Mouse (Mus musculus): ENCODE measurements around the gene Zbtb7a.
"Not testable (repeated sequence)": the region's sequence is repeated elsewhere in the genome, so short reads cannot be mapped to it uniquely, and the experiment has no call there.

Gene Zbtb7a

GRCm38 (mm10) chr10:81168521-81169244 is 33.7 kb downstream of the Zbtb7a start:
- no peak for DNase-seq (ENCODE audit: low read depth)

DNA sequence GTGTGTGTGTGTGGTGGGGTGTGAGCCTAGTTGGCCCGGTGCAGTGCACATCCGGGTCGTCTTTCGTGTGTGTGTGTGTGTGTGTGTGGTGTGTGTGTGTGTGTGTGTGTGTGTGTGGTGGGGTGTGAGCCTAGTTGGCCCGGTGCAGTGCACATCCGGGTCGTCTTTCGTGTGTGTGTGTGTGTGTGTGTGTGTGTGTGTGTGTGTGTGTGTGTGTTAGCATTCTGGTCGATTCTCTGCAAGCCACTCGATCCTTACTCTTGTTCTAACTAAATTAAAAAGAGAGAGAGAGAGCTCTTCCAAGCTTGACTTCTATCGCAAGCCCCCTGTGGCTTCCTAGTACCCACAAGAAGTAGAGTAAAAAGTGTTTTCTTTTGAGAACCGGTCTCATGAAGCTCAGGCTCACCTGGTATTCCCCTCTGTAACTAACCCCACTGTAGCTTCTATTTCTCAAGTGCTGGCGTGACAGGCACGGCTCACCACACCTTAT is 34.4 kb downstream of the Zbtb7a start:
- not testable (repeated sequence) for DNase-seq (ENCODE audit: low read depth)

DNA sequence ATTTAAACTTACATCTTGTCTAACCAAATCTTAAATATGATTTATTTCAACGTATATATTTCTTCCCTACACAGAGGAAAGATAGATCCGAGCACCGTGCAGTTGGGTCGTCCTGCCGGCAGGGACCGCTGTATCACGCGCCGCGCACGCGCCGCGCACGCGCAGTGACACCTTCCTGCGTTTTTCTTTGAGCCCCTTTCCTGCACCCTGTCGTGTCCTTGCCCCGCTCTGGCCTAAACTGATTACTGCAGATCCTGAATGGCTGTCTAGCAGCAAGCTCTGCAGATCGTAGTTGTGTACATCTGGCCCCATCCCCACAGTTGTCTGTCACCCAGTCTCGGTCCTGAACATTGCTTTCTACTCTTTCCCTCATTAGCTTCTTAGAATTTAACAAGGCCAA is 38.1 kb downstream of the Zbtb7a start:
- no peak for DNase-seq (ENCODE audit: low read depth)

GRCm38 (mm10) chr10:81174617-81175344 is 39.8 kb downstream of the Zbtb7a start:
- DNase-seq (ENCODE audit: low read depth), result peak; percentile 81

DNA sequence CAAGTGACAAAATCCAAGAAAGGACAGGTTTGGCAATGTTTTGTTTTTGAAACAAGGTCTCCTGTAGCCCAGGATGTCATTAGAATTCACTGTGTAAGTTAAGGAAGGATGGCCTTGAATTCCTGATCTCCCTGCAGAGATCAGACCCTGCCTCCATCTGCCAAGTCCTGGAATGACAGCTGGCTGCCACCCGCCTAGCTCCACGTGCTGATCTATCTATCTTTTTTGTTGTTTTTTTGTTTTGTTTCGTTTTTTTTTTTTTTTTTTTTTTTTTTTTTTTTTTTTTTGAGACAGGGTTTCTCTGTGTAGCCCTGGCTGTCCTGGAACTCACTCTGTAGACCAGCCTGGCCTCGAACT is 40.3 kb downstream of the Zbtb7a start:
- DNase-seq (ENCODE audit: low read depth), result not testable (repeated sequence)

DNA sequence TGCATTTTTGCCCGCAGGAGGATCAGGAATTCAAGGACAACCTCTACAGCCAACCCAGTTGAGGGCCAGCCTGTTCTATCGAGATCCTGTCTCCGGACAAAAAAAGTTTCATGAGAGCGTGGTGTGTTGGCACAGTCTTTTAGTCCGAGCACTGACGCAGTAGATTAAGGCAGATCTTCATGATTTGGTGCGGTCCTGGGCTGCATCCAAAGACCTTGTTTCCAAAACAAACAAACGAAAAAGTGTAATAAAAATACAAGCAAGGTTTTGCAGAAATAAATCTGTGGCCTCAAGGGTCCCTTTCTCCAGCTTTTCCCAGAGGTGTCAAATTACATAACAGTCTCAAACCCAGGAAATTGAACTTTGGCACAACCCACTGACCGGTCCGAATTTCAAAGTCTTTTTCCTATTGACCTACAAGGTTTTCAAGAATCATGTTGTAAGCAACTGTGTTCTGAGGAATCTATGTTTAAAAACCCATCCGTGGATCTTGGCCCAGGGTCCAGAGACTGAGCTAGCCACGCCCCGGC is 41.0 kb downstream of the Zbtb7a start:
- DNase-seq (ENCODE audit: low read depth), result peak; percentile 92

GRCm38 (mm10) chr10:81176466-81177271 is 41.6 kb downstream of the Zbtb7a start, which contains the start of gene Eef2:
Gene Eef2, plus strand, starts transcription at chr10:81176631.
- DNase-seq (ENCODE audit: low read depth), result no peak

GRCm38 (mm10) chr10:81177491-81177925 is 42.5 kb downstream of the Zbtb7a start:
- no peak for DNase-seq (ENCODE audit: low read depth)

- no peak for DNase-seq (ENCODE audit: low read depth)
Observed at GRCm38 (mm10) chr10:81177958-81178712, 43.1 kb downstream of the Zbtb7a start.

DNA sequence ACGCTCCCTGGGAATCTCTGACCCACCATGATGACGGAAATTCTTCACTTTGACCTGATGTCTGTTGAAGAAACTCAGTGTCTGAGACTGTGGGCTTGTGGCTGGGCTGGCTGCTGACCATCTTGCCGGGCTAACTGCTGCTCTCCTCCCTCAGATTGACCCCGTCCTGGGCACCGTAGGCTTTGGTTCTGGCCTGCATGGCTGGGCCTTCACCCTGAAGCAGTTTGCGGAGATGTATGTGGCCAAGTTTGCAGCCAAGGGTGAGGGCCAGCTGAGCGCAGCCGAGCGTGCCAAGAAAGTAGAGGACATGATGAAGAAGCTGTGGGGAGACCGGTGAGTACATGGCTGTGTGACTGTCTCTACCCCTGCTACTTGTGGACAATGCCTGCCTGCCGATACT is 43.9 kb downstream of the Zbtb7a start:
- no peak for DNase-seq (ENCODE audit: low read depth)

- DNase-seq (ENCODE audit: low read depth), result no peak
Observed at GRCm38 (mm10) chr10:81179451-81180342, 44.7 kb downstream of the Zbtb7a start.

GRCm38 (mm10) chr10:81180946-81181345 is 45.9 kb downstream of the Zbtb7a start:
- DNase-seq (ENCODE audit: low read depth), result no peak

DNA sequence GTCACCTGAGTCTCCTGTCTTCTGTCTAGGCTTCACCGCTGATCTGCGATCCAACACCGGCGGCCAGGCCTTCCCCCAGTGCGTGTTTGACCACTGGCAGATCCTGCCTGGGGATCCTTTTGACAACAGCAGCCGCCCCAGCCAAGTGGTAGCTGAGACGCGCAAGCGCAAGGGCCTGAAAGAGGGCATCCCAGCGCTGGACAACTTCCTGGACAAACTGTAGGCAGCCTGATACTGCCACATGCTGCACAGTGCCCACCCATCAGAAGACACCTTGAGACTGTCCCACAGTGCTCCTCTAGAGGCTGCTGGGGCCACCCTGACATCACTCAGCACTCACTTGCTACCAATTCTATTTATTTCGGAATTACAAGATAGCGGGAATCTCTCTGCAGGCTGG is 46.8 kb downstream of the Zbtb7a start:
- not testable (repeated sequence) for DNase-seq (ENCODE audit: low read depth)

DNA sequence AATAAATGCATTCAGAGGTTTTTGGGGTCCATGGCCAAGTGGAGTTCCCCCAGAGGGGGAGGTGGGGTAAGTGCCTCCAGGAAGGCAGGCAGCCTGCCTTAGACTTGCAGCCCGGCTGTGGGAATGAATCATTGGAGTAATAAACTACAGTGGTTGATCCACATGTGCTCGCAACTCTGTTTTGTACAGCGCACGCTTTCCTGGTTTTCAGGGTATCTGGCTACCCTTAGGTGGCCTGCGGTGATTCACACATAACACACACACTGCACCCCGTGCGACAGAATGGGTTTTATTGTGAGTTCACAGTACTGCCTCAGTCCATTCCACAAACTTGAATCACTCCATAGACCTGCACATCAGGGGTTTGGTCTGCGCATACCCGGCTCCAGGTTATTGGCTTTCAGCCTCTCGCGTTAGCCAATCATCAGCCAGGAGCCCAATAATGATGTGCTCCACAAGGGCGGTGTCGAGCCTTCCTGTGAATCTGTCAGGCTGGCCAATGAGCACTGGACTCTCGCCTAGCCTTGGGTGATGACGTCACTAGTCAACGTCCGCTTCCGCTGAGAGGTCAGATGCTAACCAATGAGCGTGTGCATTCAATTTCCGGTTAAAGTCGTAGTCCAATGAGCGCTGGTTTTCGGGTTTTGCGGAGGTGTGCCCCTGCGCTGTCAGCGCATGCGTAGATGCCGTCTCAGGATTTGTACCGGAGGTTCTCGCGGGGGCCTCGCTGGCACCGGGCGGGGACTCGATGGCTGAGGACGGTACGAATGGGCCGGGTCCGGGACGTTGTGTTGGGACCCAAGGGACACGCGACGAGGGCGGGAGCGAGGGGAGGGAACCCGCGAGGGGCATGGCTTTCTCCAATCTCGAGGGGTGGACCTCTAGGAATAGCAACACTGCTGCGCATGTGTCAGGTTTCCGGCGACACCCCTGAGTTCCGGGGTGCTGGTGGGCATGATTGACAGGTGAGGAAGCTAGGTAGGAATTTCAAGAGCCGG is 47.6 kb downstream of the Zbtb7a start, which contains the start of gene Dapk3:
TSS of gene Dapk3 (plus strand) at position 670 of the 998 bp plus-strand sequence.
- peak; percentile 100 for DNase-seq (ENCODE audit: low read depth)

DNA sequence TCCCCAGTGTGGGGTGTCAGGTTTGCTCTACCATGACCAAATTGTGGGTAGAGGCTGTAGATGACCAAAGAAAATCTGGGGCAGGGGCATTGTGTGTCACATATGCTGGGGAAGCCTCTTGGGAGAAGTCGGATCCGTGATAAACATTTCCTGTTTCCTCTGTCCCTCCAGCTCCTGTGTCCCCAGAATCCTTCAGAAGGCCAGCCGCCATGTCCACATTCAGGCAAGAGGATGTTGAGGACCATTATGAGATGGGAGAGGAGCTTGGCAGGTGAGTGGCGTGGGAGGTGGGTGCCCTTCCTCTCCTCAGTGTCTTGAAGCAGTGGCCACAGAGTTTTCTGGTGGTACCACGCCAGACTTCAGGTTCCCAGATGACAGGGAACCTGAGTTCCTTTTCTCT is 48.8 kb downstream of the Zbtb7a start, which contains the start of gene 4930442H23Rik:
TSS of gene 4930442H23Rik (minus strand) at position 45 of the 400 bp plus-strand sequence.
- DNase-seq (ENCODE audit: low read depth), result no peak

DNA sequence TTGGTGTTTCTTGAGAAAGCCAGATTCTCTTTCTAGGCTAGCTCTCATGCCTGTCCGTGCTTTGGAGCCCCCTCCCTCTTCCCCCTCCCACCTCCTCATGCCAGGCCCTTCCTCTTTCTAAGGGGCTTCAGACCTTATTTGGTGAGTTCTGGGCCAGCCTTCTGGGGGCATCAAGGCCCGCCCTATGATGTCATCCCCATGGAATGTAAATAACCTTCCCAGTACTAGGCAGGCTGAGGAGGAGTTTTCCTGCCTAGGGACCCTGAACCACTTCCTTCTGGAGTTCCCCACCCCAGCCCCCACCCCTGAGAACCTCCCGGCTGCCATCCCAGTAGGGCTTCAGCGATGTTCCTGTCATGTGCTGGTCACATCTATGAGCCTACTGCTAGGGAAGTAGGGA is 49.7 kb downstream of the Zbtb7a start:
- no peak for DNase-seq (ENCODE audit: low read depth)

- no peak for DNase-seq (ENCODE audit: low read depth)
Observed at GRCm38 (mm10) chr10:81187161-81187560, 52.1 kb downstream of the Zbtb7a start.

DNA sequence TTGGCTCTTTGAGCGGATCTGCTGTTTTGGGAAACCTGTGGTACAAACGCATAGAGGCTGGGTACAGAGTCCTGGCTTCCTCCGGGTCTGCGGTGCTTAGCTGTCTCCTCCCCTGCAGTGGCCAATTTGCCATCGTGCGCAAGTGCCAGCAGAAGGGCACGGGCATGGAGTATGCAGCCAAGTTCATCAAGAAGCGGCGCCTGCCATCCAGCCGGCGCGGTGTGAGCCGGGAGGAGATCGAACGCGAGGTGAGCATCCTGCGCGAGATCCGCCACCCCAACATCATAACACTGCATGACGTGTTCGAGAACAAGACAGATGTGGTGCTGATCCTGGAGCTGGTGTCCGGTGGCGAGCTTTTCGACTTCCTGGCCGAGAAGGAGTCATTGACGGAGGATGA is 54.8 kb downstream of the Zbtb7a start:
- no peak for DNase-seq (ENCODE audit: low read depth)
